ENCODE assay signal across 31 mouse cellular contexts in the genomic region with DNA sequence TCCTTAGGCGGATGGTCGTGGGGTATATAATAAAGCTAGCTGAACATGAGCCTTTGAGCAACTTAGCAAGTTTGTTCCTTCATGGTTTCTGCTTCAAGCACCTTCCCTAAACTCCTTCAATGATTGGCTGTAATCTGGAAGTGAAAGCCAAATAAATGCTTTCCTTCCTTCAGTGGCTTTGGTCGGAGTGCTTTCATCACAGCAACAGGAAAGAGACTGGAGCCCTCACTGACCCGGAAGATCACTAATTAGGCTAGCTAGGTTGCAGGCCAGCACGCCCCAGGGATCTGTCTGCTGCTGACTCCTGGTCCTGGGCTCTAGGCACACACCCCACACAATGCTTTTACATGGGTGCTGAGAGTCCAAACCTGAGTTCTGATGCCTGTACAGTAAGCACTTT. TPM values are rescaled to one million over a fixed set of nuclear protein-coding genes. Genes with fewer than 3 reads are reported as not detected.
DNase-seq lines count a peak whose midpoint lies in the region; ATAC-seq and TF ChIP-seq lines count a peak whose summit lies in the region.
"Had no signal": no experiment of that assay in that cellular context is flagged by ENCODE, and none has a peak within 500 bp of the region (broad histone marks: within the 10 kb centered on the region; RNA-seq: fewer than 3 reads in every experiment).

No protein-coding gene starts in this region.

- TF ChIP-seq CTCF in lung, adult 2 months (IDR thresholded peaks at IDR 0.05; ENCODE audit: insufficient read depth, low read length) = no peak

- WGBS in lung, adult 2 months = 49% methylated on average over 5 of the region's 5 CpGs

- no peak for DNase-seq in lung, adult 2 months
- no peak for DNase-seq in lung, adult 18-20 months
- no peak for DNase-seq in right cerebral cortex, adult 18-20 months
- DNase-seq in kidney, postnatal 4 days = no peak
- DNase-seq: adrenal gland, adult 8-10 months; adrenal gland, postnatal 14 days; adrenal gland, postnatal 36 days; B cell, adult 2 months; cerebellum, adult 11-12 months; cerebellum, adult 2 months; cerebellum, adult 9-11 months; cerebellum, postnatal 14 days; cerebellum, postnatal 36 days; embryo, embryonic 11 days had no signal

- peak; percentile 80 for ATAC-seq in granulocyte monocyte progenitor cell, adult 5-6 weeks (replicated peaks; ENCODE audit: poor library complexity, severe bottlenecking)
- ATAC-seq in megakaryocyte progenitor cell, adult 5-6 weeks (replicated peaks; ENCODE audit: poor library complexity) = peak; percentile 29; the same call in 1 of the 2 replicates
- ATAC-seq: activated CD4-positive, CD25-positive, alpha-beta regulatory T cell, adult 4 months; CD4-positive, CD25-positive, alpha-beta regulatory T cell, adult 4 months; forebrain, embryonic 14.5 days; forebrain, embryonic 16.5 days; Patski had no signal

- TF ChIP-seq POLR2A in lung, adult 2 months (IDR thresholded peaks at IDR 0.05; ENCODE audit: borderline replicate concordance, extremely low read depth, low read depth, low read length) = peak; percentile 29; the same call in 1 of the 2 replicates

- H3K4me3 ChIP-seq in lung, adult 2 months (replicated peaks; ENCODE audit: extremely low read depth, low read depth, low read length) = no peak overlapping the region
- H3K4me3 ChIP-seq: embryonic facial prominence, embryonic 13.5 days; embryonic facial prominence, embryonic 15.5 days; erythroblast, embryonic 14.5 days; forebrain, embryonic 10.5 days; forebrain, embryonic 12.5 days had no signal

- 0 out of 2 replicates have a peak, but pooled peaks cover 3% of the 10 kb centered on the region for H3K4me1 ChIP-seq in lung, adult 2 months (ENCODE audit: control insufficient read depth, insufficient read depth, low read length)
- H3K4me1 ChIP-seq: embryonic facial prominence, embryonic 13.5 days; embryonic facial prominence, embryonic 15.5 days; forebrain, embryonic 10.5 days; forebrain, embryonic 12.5 days had no signal

RNA-seq across cellular contexts. Expression of gene Pigt, which starts 31.2 kb away (rescaled TPM):
- 93.8 and 104 TPM in 2 replicates for polyA plus RNA-seq in lung, adult 2 months (2012; rRNA removed)
- total RNA-seq in granulocyte monocyte progenitor cell, adult 5-6 weeks (2014; fragmentation: Nextera tagmentation) = 97.1 and 103 TPM in 2 replicates
- total RNA-seq in granulocyte monocyte progenitor cell, adult 5-6 weeks (2017) = 27.2 and 27.5 TPM in 2 replicates
- total RNA-seq in megakaryocyte progenitor cell, adult 5-6 weeks (2015) = 75.1 and 80.0 TPM in 2 replicates
- 34.3 and 42.0 TPM in 2 replicates for total RNA-seq in megakaryocyte progenitor cell, adult 5-6 weeks (2017)

RNA-seq across cellular contexts. Expression of gene Wfdc2, which starts 33.7 kb away (rescaled TPM):
- polyA plus RNA-seq in lung, adult 2 months (2012; rRNA removed) = 1,286 and 1,630 TPM in 2 replicates
- not detected in 2 replicates for total RNA-seq in granulocyte monocyte progenitor cell, adult 5-6 weeks (2014; fragmentation: Nextera tagmentation)
- not detected in 2 replicates for total RNA-seq in granulocyte monocyte progenitor cell, adult 5-6 weeks (2017)
- not detected in 2 replicates for total RNA-seq in megakaryocyte progenitor cell, adult 5-6 weeks (2015)
- 1.8 TPM in 1 of 2 replicates, not detected in the other for total RNA-seq in megakaryocyte progenitor cell, adult 5-6 weeks (2017)
- total RNA-seq: adrenal gland, adult 8-10 months; adrenal gland, postnatal 36 days; CH12.LX; common myeloid progenitor, adult 5-6 weeks; G1E had no signal
- polyA plus RNA-seq: activated CD4-positive, CD25-positive, alpha-beta regulatory T cell, adult 4 months; erythroblast, embryonic 14.5 days; G1E had no signal

RNA-seq across cellular contexts. Expression of gene Dbndd2, which starts 42.7 kb away (rescaled TPM):
- polyA plus RNA-seq in lung, adult 2 months (2012; rRNA removed) = 52.6 and 72.9 TPM in 2 replicates
- 5.6 TPM in 1 of 2 replicates, not detected in the other for total RNA-seq in granulocyte monocyte progenitor cell, adult 5-6 weeks (2014; fragmentation: Nextera tagmentation)
- 0.46 and 0.95 TPM in 2 replicates for total RNA-seq in granulocyte monocyte progenitor cell, adult 5-6 weeks (2017)
- total RNA-seq in megakaryocyte progenitor cell, adult 5-6 weeks (2015) = 1.1 and 2.7 TPM in 2 replicates
- 0.04 and 0.47 TPM in 2 replicates for total RNA-seq in megakaryocyte progenitor cell, adult 5-6 weeks (2017)

RNA-seq across cellular contexts. Expression of gene Spint3, which starts 44.7 kb away (rescaled TPM):
- polyA plus RNA-seq in lung, adult 2 months (2012; rRNA removed) = not detected in 2 replicates
- total RNA-seq in granulocyte monocyte progenitor cell, adult 5-6 weeks (2014; fragmentation: Nextera tagmentation) = not detected in 2 replicates
- not detected in 2 replicates for total RNA-seq in granulocyte monocyte progenitor cell, adult 5-6 weeks (2017)
- total RNA-seq in megakaryocyte progenitor cell, adult 5-6 weeks (2015) = not detected in 2 replicates
- not detected in 2 replicates for total RNA-seq in megakaryocyte progenitor cell, adult 5-6 weeks (2017)
- total RNA-seq: adrenal gland, adult 18-20 months; adrenal gland, adult 8-10 months; adrenal gland, postnatal 14 days; adrenal gland, postnatal 36 days; CH12.LX; common myeloid progenitor, adult 5-6 weeks; G1E had no signal
- polyA plus RNA-seq: activated CD4-positive, CD25-positive, alpha-beta regulatory T cell, adult 4 months; CD4-positive, CD25-positive, alpha-beta regulatory T cell, adult 4 months; cerebellum, adult 2 months; embryonic facial prominence, embryonic 11.5 days; embryonic facial prominence, embryonic 13.5 days; embryonic facial prominence, embryonic 15.5 days; erythroblast, embryonic 14.5 days; forebrain, embryonic 10.5 days; forebrain, embryonic 12.5 days; forebrain, embryonic 14.5 days; forebrain, embryonic 16.5 days; G1E; Patski had no signal

RNA-seq across cellular contexts. Expression of gene Trp53tg5, which starts 55.0 kb away (rescaled TPM):
- not detected in 2 replicates for polyA plus RNA-seq in lung, adult 2 months (2012; rRNA removed)
- not detected in 2 replicates for total RNA-seq in granulocyte monocyte progenitor cell, adult 5-6 weeks (2014; fragmentation: Nextera tagmentation)
- not detected in 2 replicates for total RNA-seq in granulocyte monocyte progenitor cell, adult 5-6 weeks (2017)
- not detected in 2 replicates for total RNA-seq in megakaryocyte progenitor cell, adult 5-6 weeks (2015)
- total RNA-seq in megakaryocyte progenitor cell, adult 5-6 weeks (2017) = not detected in 2 replicates
- total RNA-seq: adrenal gland, adult 18-20 months; adrenal gland, adult 8-10 months; adrenal gland, postnatal 14 days; adrenal gland, postnatal 36 days; CH12.LX; common myeloid progenitor, adult 5-6 weeks; G1E had no signal
- polyA plus RNA-seq: CD4-positive, CD25-positive, alpha-beta regulatory T cell, adult 4 months; cerebellum, adult 2 months; embryonic facial prominence, embryonic 11.5 days; embryonic facial prominence, embryonic 13.5 days; embryonic facial prominence, embryonic 15.5 days; erythroblast, embryonic 14.5 days; forebrain, embryonic 10.5 days; forebrain, embryonic 12.5 days; forebrain, embryonic 14.5 days; forebrain, embryonic 16.5 days; G1E had no signal
